Mouse (Mus musculus) forebrain, embryonic 11.5 days (tissue): Measurements from ENCODE around the gene Plekhm1. TPM values are rescaled to one million over a fixed set of nuclear protein-coding genes. Genes with fewer than 3 reads are reported as not detected.

Source experiments
- ATAC-seq: fragments of 200-750 bp; cut with Nextera tagmentation; replicated peaks from 2 replicates; pipeline ENCODE4 v1.8.0; 2017; ENCODE audit warnings: moderate TSS enrichment; ENCODE audit not compliant: low FRiP score
- DNase-seq: peaks from one replicate; pipeline ENCODE4 v3.0.0-alpha.2; 2017; ENCODE audit warnings: low spot score
- H3K27ac ChIP-seq: fragments of 300-500 bp; sonication (generic); 2 replicates; pipeline ENCODE4 v1.5.1; 2014; ENCODE audit warnings: low read depth, low read length
- H3K27me3 ChIP-seq: fragments of 300-500 bp; sonication (generic); 2 replicates; pipeline ENCODE4 v1.6.1; 2014; ENCODE audit warnings: mild to moderate bottlenecking, low read length, mixed read lengths; ENCODE audit not compliant: control insufficient read depth, insufficient read depth
- H3K36me3 ChIP-seq: fragments of 300-500 bp; sonication (generic); 2 replicates; pipeline ENCODE4 v1.6.1; 2014; ENCODE audit warnings: mild to moderate bottlenecking, low read length, moderate library complexity, mixed read lengths; ENCODE audit not compliant: control insufficient read depth, insufficient read depth
- H3K4me1 ChIP-seq: fragments of 300-500 bp; sonication (generic); replicated peaks from 2 replicates; pipeline ENCODE4 v1.6.1; 2014; ENCODE audit warnings: low read length, mixed read lengths; ENCODE audit not compliant: control insufficient read depth, insufficient read depth
- H3K4me2 ChIP-seq: fragments of 300-500 bp; sonication (generic); 2 replicates; pipeline ENCODE4 v1.6.1; 2014; ENCODE audit warnings: low read depth, mild to moderate bottlenecking, low read length, moderate library complexity, mixed read lengths; ENCODE audit not compliant: severe bottlenecking
- H3K4me3 ChIP-seq: fragments of 300-500 bp; sonication (generic); 2 replicates; pipeline ENCODE4 v1.5.1; 2014; ENCODE audit warnings: low read depth, low read length
- H3K9ac ChIP-seq: fragments of 300-500 bp; sonication (generic); 2 replicates; pipeline ENCODE4 v1.6.1; 2014; ENCODE audit warnings: low read length
- H3K9me3 ChIP-seq: fragments of 300-500 bp; sonication (generic); 2 replicates; pipeline ENCODE4 v1.6.1; 2016; ENCODE audit warnings: low read length, mixed read lengths; ENCODE audit not compliant: control insufficient read depth
- WGBS: fragments of 180-500 bp; shearing (Covaris S2); extraction: QIAGEN DNeasy Blood & Tissue Kit; methylation state at CpG from one replicate; pipeline ENCODE4 v1.1.7; 2014; 5-methylcytosine and 5-hydroxymethylcytosine counted together
- polyA plus RNA-seq: library from polyadenylated mRNA; unstranded; fragments of >200 nt; fragmentation: Nextera tagmentation; extraction: Ambion mirVana; gene quantifications from 2 replicates; pipeline ENCODE4 v1.2.1, GENCODE M21; 2014

Gene Plekhm1
- polyA plus RNA-seq, 1 experiment from 2014 or later: 11.3 TPM

DNA sequence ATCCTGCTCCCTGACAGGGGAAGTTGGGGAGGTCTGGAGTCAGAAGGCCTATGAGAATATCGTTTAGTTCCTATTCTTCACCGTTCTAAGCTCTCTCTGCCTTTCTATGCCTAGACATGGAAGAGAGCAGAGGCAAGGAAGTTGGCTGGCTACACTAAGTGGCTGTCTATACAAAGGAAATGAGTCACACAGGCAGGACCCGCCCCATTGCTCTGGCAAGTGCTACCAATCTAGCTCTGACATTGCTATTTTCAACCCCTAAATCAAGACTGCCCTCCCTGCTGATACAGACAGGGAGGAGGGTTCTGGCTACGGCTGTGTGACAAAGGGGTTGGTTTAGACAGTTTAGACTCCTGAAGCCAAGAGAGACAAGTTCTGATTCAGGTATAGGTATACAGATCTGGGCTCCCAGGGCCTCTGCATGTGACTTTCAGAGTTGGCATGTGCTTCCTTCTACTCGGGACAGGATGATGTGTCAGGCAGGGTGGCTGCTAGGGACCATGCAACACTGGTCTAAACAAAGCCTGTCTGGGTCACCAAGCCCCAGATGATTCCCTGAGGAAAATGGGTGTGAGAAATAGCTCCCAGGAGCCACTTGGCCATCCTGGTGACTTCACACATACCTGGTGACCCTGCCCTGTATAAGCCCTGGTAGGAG is 30.4 kb downstream of the Plekhm1 start:
- no peak for DNase-seq
- no peak overlapping the region for H3K4me2 ChIP-seq
- H3K4me3 ChIP-seq: no peak overlapping the region
- ATAC-seq: no peak
- H3K9me3 ChIP-seq: no peaks in the 10 kb centered on the region
- no peak overlapping the region for H3K9ac ChIP-seq
- H3K27me3 ChIP-seq: no peaks in the 10 kb centered on the region
- no peaks in the 10 kb centered on the region; the same call in 1 of the 2 replicates for H3K36me3 ChIP-seq
- H3K27ac ChIP-seq: no peak overlapping the region
- no peaks in the 10 kb centered on the region for H3K4me1 ChIP-seq
- WGBS: 84% methylated on average over 5 of the region's 5 CpGs

DNA sequence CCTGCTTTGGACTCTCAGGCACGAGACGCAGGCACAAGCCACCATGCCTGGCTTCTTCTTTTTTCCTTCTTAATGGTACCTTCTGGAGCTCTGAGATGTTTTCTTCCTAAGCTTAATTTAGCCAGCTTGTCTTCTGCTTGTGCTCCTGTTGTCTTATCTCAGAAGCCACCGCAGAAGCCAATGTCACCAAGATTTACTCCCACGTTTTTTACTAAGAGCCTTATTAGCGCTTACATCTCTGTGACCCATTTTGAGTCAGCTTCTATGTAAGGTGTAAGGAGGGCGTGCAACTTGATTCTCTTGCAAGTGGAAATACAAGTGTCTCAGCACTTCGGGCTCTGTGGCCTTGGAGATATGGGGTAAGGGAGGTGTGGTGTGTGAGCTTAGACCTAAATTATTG is 31.0 kb downstream of the Plekhm1 start:
- no peaks in the 10 kb centered on the region; the same call in 1 of the 2 replicates for H3K36me3 ChIP-seq
- ATAC-seq (no peak), DNase-seq (no peak)
- no peaks in the 10 kb centered on the region for H3K27me3 ChIP-seq
- no peaks in the 10 kb centered on the region for H3K9me3 ChIP-seq
- no peak overlapping the region for H3K27ac ChIP-seq
- no peak overlapping the region for H3K4me2 ChIP-seq
- 94% methylated on average over 7 of the region's 7 CpGs for WGBS
- H3K4me1 ChIP-seq: no peaks in the 10 kb centered on the region
- no peak overlapping the region for H3K9ac ChIP-seq
- no peak overlapping the region for H3K4me3 ChIP-seq

DNA sequence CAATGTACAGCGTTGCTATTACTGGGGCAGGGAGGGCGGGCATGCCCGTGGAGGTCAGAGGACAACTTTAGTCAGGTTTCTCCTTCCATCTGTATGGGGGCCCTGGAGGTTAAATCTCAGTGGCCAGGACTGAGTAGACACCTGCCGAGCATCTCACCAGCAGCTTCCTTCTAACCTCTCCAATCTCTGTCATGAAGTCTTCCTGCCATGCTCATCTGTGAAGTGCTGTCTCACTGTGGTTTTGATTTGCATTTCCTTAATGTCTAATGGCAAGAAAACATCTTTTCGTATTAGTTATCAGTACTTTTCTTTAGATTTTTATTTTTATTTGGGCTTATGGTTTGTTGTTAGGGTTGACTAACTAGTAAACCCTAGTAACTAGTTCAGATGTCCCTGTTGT is 32.0 kb downstream of the Plekhm1 start:
- ATAC-seq: no peak
- Histone ChIP-seq H3K27ac (no peak overlapping the region), H3K27me3 (no peaks in the 10 kb centered on the region), H3K4me3 (no peak overlapping the region), H3K4me2 (no peak overlapping the region), H3K4me1 (no peaks in the 10 kb centered on the region), H3K9me3 (no peaks in the 10 kb centered on the region), H3K9ac (no peak overlapping the region), H3K36me3 (no peaks in the 10 kb centered on the region)
- DNase-seq: no peak
- 85% methylated on average over 5 of the region's 5 CpGs for WGBS

DNA sequence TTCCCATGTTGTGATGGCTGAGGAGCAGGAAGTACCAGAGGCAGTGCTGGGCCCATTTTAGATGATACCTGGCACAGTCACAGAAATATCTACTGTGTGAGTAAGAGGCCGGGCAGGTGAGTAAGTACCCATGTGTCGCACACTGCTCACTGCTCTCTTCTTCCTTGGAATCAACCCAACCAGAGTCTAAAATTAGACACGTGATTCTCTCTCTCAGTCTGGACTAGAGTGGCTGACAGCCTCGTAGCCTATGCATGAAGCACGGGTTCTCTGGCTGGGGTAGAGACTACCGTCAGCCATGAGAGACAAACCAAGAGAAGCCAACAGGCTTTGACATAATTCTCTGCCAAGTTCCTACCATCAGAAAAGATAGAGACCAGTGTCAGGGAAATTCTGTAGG is 34.1 kb downstream of the Plekhm1 start:
- no peak overlapping the region for H3K4me2 ChIP-seq

DNA sequence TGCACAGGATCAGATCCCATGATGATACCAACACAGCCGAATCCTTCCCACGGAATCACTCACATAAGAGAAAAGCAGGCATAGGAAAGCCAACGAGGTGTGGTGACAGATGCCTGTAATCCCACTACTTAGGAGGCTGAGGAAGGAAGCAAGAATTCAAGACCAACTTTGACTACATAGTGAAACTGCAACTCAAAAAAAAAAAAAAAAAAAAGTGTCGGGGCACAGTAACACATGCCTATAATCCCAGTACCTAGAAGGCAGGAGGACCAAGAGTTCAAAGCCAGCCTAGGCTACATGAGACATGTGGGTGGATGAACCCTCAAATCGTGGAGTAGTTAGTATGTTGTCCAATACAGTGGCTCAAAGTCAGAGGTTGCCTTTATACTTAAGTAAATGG is 36.7 kb downstream of the Plekhm1 start:
- no peaks in the 10 kb centered on the region; the same call in 1 of the 2 replicates for H3K36me3 ChIP-seq
- ATAC-seq: no peak

More for the DNA sequence above, 34.1 kb downstream of the Plekhm1 start:
- 90% methylated on average over 6 of the region's 6 CpGs for WGBS
- H3K4me1 ChIP-seq: no peaks in the 10 kb centered on the region
- H3K9me3 ChIP-seq: no peaks in the 10 kb centered on the region
- DNase-seq (no peak), ATAC-seq (no peak)
- no peaks in the 10 kb centered on the region for H3K27me3 ChIP-seq
- no peaks in the 10 kb centered on the region; the same call in 1 of the 2 replicates for H3K36me3 ChIP-seq
- H3K27ac ChIP-seq: no peak overlapping the region
- H3K4me3 ChIP-seq: no peak overlapping the region
- no peak overlapping the region for H3K9ac ChIP-seq

DNA sequence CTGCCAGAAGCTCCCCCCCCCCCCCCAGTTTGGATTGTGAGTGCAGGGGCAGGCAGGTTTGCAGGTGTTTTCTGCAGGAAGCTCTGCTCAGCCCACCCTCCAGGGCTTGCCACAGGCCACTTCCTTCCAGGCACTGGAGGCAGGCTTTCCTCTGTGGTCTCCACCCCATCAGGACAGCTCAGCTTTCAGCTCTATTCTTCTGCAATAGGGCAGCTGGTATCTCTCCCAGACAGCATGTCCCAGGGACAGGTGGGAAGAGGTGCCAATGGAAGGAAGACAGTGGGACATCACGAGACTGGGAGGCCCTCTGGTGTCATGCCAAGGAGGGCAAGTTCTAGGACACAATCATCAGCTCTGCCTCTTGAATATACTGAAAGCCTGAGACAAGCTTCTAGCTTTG is 37.2 kb downstream of the Plekhm1 start:
- DNase-seq (no peak), ATAC-seq (no peak)
- Histone ChIP-seq H3K9ac (no peak overlapping the region), H3K4me2 (no peak overlapping the region), H3K27ac (no peak overlapping the region), H3K4me1 (no peaks in the 10 kb centered on the region), H3K27me3 (no peaks in the 10 kb centered on the region), H3K36me3 (no peaks in the 10 kb centered on the region; the same call in 1 of the 2 replicates), H3K9me3 (no peaks in the 10 kb centered on the region), H3K4me3 (no peak overlapping the region)
- 91% methylated on average over 1 of the region's 1 CpGs for WGBS

More for the DNA sequence above, 36.7 kb downstream of the Plekhm1 start:
- H3K4me1 ChIP-seq: no peaks in the 10 kb centered on the region
- no peaks in the 10 kb centered on the region for H3K27me3 ChIP-seq
- H3K9ac ChIP-seq: no peak overlapping the region
- H3K4me2 ChIP-seq: no peak overlapping the region
- WGBS: 89% methylated on average over 5 of the region's 5 CpGs
- H3K9me3 ChIP-seq: no peaks in the 10 kb centered on the region
- no peak for DNase-seq
- H3K4me3 ChIP-seq: no peak overlapping the region
- no peak overlapping the region for H3K27ac ChIP-seq

DNA sequence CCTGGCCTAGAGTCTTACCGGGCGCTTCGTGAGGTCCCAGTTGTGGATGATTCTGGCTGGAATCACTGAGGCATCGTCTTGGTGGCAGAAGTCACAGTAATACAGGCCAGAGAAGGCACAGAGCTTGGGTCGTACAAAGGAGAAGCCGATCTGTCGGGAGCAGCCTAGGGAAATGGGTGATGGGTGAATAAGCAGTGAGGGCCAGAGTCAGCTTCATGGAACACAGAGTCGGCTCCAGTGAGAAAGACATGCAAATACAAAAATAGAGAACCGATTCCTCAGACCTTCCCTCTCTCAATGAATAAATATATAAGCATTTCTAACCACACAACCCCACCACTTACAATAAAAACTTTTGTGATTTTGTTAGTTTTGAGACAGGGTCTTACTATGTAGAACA is 38.6 kb downstream of the Plekhm1 start:
- Histone ChIP-seq H3K9ac (no peak overlapping the region), H3K4me3 (no peak overlapping the region), H3K9me3 (no peaks in the 10 kb centered on the region), H3K27me3 (no peaks in the 10 kb centered on the region), H3K4me2 (no peak overlapping the region), H3K4me1 (no peaks in the 10 kb centered on the region), H3K36me3 (no peaks in the 10 kb centered on the region; the same call in 1 of the 2 replicates), H3K27ac (no peak overlapping the region)
- DNase-seq: no peak
- ATAC-seq: no peak
- WGBS: 93% methylated on average over 9 of the region's 9 CpGs

DNA sequence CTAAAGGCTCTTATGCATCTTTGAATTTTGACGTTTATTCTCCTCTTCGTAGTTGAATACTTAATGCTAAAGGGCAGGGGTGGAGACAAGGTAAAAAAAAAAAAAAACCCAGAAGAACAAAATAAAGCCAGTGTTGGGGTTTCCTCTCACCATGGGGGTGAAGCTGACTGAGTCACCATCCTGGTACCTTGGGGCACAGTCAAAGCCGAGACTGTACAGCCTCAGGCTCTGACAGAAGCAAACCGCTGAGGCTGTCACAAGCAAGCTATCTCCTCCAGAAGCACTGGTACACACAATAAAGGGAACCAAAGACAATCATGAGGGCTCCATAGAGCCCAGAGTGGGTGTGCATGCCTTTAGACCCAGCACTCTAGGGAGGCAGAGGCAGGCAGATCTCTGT is 39.9 kb downstream of the Plekhm1 start:
- Histone ChIP-seq H3K9ac (no peak overlapping the region), H3K4me3 (no peak overlapping the region), H3K27ac (no peak overlapping the region), H3K9me3 (no peaks in the 10 kb centered on the region), H3K4me2 (no peak overlapping the region), H3K27me3 (no peaks in the 10 kb centered on the region), H3K4me1 (no peaks in the 10 kb centered on the region), H3K36me3 (no peaks in the 10 kb centered on the region; the same call in 1 of the 2 replicates)
- ATAC-seq: no peak
- no peak for DNase-seq
- WGBS: 92% methylated on average over 4 of the region's 4 CpGs

DNA sequence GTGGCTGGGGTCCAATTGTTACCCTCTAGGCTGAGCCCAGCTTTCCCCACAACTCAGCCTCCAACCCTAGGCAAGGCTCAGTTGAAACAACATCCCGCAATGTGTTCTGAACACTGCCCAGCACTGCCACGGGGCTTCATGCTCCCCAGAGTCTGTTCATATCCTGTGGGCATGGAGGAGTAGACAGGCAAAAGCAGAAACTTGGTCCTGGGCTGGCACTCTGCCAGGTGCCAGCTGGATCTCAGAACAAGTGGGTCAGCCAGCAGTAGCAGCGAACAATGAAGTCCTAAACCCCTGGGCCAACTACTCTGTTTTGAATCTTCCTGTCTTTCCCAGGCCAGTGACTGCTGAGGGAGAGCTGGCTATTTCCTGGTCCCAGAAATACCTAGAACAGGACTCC is 40.4 kb downstream of the Plekhm1 start:
- WGBS: 91% methylated on average over 3 of the region's 3 CpGs
- H3K36me3 ChIP-seq: no peaks in the 10 kb centered on the region; the same call in 1 of the 2 replicates
- DNase-seq (no peak), ATAC-seq (no peak)
- no peak overlapping the region for H3K4me3 ChIP-seq
- H3K4me1 ChIP-seq: no peaks in the 10 kb centered on the region
- H3K9ac ChIP-seq: no peak overlapping the region
- no peaks in the 10 kb centered on the region for H3K27me3 ChIP-seq
- no peaks in the 10 kb centered on the region for H3K9me3 ChIP-seq
- no peak overlapping the region for H3K4me2 ChIP-seq
- no peak overlapping the region for H3K27ac ChIP-seq
